Mouse (Mus musculus): ENCODE results near the gene Sh3gl1. TPM values are rescaled to one million over a fixed set of nuclear protein-coding genes. Genes with fewer than 3 reads are reported as not detected.
"Not testable (repeated sequence)": the region's sequence is repeated elsewhere in the genome, so short reads cannot be mapped to it uniquely, and the experiment has no call there.

The Sh3gl1 gene
- total and polyA plus RNA-seq, 3 experiments: 29.3 to 39.0 (median 38.0) TPM

- TF ChIP-seq MEF2A (IDR thresholded peaks at IDR 0.05; ENCODE audit: borderline replicate concordance, low read depth, low read length): no peak
- TF ChIP-seq EP300 (IDR thresholded peaks at IDR 0.05; ENCODE audit: low read length): no peak
- TF ChIP-seq MAZ (IDR thresholded peaks at IDR 0.05; ENCODE audit: low read depth, low read length): peak; percentile 17
- 0 out of 2 replicates have a peak, but pooled peaks have one; percentile 26 for TF ChIP-seq MAX (IDR thresholded peaks at IDR 0.05; ENCODE audit: low read length)
- no peak for TF ChIP-seq ZNF384 (IDR thresholded peaks at IDR 0.05; ENCODE audit: low read depth, low read length)
- peak; percentile 85 for TF ChIP-seq MXI1 (IDR thresholded peaks at IDR 0.05; ENCODE audit: low read depth, low read length)
- peak; percentile 58; the same call in 1 of the 2 replicates for TF ChIP-seq MYC (IDR thresholded peaks at IDR 0.05; ENCODE audit: low read depth, low read length)
- TF ChIP-seq SMC3 (IDR thresholded peaks at IDR 0.05; ENCODE audit: low read depth, low read length): no peak
- TF ChIP-seq MAFK (IDR thresholded peaks at IDR 0.05; ENCODE audit: insufficient replicate concordance, low read length): no peak
- TF ChIP-seq HCFC1 (IDR thresholded peaks at IDR 0.05; ENCODE audit: low read depth, low read length): peak; percentile 73
- peak; percentile 56 for TF ChIP-seq NRF1 (IDR thresholded peaks at IDR 0.05; ENCODE audit: low read depth, low read length)
- TF ChIP-seq NELFE (IDR thresholded peaks at IDR 0.05; ENCODE audit: low read depth, low read length): peak; percentile 94
These were observed 42.7 kb upstream of the Sh3gl1 start, which contains the start of gene Hdgfl2 (continued) for GRCm38 (mm10) chr17:56078880-56079795.

- peaks cover 2 to 18% of the 10 kb centered on the region in 2 experiments for H3K36me3 ChIP-seq (replicated peaks in 1 of 2; ENCODE audit: control insufficient read depth in 1 of 2, insufficient read depth in 1 of 2, low read length in 1 of 2)
- DNase-seq (ENCODE audit: extremely low read depth); H3K27me3 ChIP-seq (replicated peaks); H3K27ac ChIP-seq (ENCODE audit: insufficient read depth, low read depth); H3K9me3 ChIP-seq (replicated peaks; ENCODE audit: low read length); dilution Hi-C loops (cut with MboI; ENCODE audit: extremely low pct_ligation_motif_present, extremely low pct_unique_long_range_greater_than_20kb, low sequenced_read_pairs): not testable (repeated sequence)
- H3K4me1 ChIP-seq (ENCODE audit: control insufficient read depth in 1 of 2, insufficient read depth in 2 of 2): peaks cover 3 to 52% of the 10 kb centered on the region in 2 experiments; a peak in 3 of 4 replicates
- peak overlapping the region in 2 of 3 experiments; percentile 46 to 50 for H3K4me3 ChIP-seq (replicated peaks in 1 of 3; ENCODE audit: low read depth in 2 of 3, low read length in 2 of 3, poor library complexity in 1 of 3)
- H3K9ac ChIP-seq (ENCODE audit: insufficient read depth, low read depth): peak overlapping the region; percentile 42; the same call in 1 of the 2 replicates
- in situ Hi-C loops (cut with MboI; ENCODE audit: low pct_ligation_motif_present, low pct_unique_long_range_greater_than_20kb, low sequenced_read_pairs): loop anchor here (5.0 kb wide), 1 partner anchor 36 kb away; the partner anchor contains the start of gene Chaf1a
- H3K79me2 ChIP-seq (replicated peaks; ENCODE audit: control insufficient read depth, extremely low read depth, insufficient read depth, poor library complexity, severe bottlenecking): peaks cover 20% of the 10 kb centered on the region
- H3K4me2 ChIP-seq (ENCODE audit: insufficient read depth, low read depth, poor library complexity, severe bottlenecking): peak overlapping the region; percentile 34
These were observed 41.9 kb upstream of the Sh3gl1 start for GRCm38 (mm10) chr17:56078361-56078760.

DNA sequence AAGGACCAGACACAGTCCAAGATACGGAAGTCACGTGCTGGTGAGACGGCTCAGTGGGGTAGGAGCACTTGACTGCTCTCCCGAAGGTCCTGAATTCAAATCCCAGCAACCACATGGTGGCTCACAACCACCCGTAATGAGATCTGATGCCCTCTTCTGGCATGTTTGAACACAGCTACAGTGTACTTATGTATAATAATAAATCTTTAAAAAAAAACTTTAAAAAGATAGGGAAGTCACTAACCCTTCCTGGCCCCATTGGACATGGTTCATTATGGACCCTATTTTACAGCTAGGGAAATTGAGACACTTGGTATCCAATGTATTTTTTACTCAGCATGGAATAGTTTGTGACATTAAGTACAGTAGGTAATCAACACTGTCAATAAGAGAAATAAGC, 41.1 kb upstream of the Sh3gl1 start:
- H3K4me1 ChIP-seq (ENCODE audit: control insufficient read depth in 1 of 2, insufficient read depth in 2 of 2): peaks cover 3 to 46% of the 10 kb centered on the region in 2 experiments; a peak in 3 of 4 replicates
- H3K4me3 ChIP-seq (replicated peaks in 1 of 3; ENCODE audit: low read depth in 2 of 3, low read length in 2 of 3, poor library complexity in 1 of 3): no peak overlapping the region
- H3K36me3 ChIP-seq (replicated peaks in 1 of 2; ENCODE audit: control insufficient read depth in 1 of 2, insufficient read depth in 1 of 2, low read length in 1 of 2): peaks cover 5 to 18% of the 10 kb centered on the region in 2 experiments
- dilution Hi-C loops (cut with MboI; ENCODE audit: extremely low pct_ligation_motif_present, extremely low pct_unique_long_range_greater_than_20kb, low sequenced_read_pairs) (no loop called here), in situ Hi-C loops (cut with MboI; ENCODE audit: low pct_ligation_motif_present, low pct_unique_long_range_greater_than_20kb, low sequenced_read_pairs) (loop anchor here (5.0 kb wide), 1 partner anchor 35 kb away; the partner anchor contains the start of gene Chaf1a)
- DNase-seq (ENCODE audit: extremely low read depth): no peak
- H3K9ac ChIP-seq (ENCODE audit: insufficient read depth, low read depth): no peak overlapping the region
- TF ChIP-seq ETS1 (conservative IDR thresholded peaks at IDR 0.05; ENCODE audit: low read depth, low read length) (no peak), CTCF (conservative IDR thresholded peaks at IDR 0.05 in 1 of 2, IDR thresholded peaks at IDR 0.05 in 1 of 2; ENCODE audit: low read depth in 2 of 2, low read length in 2 of 2) (peak in 1 of 2 experiments; percentile 5; a peak in 1 of 4 replicates)
- no peak overlapping the region for H3K27ac ChIP-seq (ENCODE audit: insufficient read depth, low read depth)
- no peaks in the 10 kb centered on the region for H3K9me3 ChIP-seq (replicated peaks; ENCODE audit: low read length)
- no peaks in the 10 kb centered on the region for H3K27me3 ChIP-seq (replicated peaks)
- no peak overlapping the region for H3K4me2 ChIP-seq (ENCODE audit: insufficient read depth, low read depth, poor library complexity, severe bottlenecking)
- peaks cover 20% of the 10 kb centered on the region for H3K79me2 ChIP-seq (replicated peaks; ENCODE audit: control insufficient read depth, extremely low read depth, insufficient read depth, poor library complexity, severe bottlenecking)
